Mouse (Mus musculus): ENCODE measurements around the gene Pik3c2g.

DNA sequence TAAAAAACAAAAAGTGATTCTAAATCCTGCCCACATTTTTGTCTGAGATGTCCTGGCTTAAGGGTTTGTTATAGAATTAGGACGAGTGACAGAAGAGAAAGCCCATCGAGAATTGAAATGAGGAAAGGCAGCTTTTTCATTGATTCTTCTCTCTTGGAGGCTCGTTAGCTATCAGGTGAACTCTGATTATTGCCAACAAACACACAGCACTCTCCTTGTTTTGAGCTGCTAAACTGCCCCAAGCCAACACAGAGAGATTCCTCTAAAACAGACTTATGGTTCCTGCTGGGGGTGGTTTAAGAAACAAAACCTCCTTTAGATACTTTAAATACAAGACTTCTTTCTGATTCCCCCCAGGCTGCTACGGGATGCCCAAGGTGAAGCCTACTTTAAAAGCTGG is 256.5 kb downstream of the Pik3c2g start:
- TF ChIP-seq CTCF (IDR thresholded peaks at IDR 0.05; ENCODE audit: extremely low read depth, insufficient read depth, insufficient read length, insufficient replicate concordance) = no peak
- TF ChIP-seq POLR2A (IDR thresholded peaks at IDR 0.05; ENCODE audit: low read depth, low read length) = no peak

Measured in spleen, adult 2 months (tissue).